Mouse (Mus musculus): Measurements from ENCODE around the gene Mettl2. TPM values are rescaled to one million over a fixed set of nuclear protein-coding genes. Genes with fewer than 3 reads are reported as not detected.

Gene Mettl2
- polyA plus RNA-seq, 1 experiment = 27.1 TPM

- no peak overlapping the region for H3K27ac ChIP-seq (ENCODE audit: insufficient read depth, low read length)
- no peak overlapping the region for H3K4me3 ChIP-seq (ENCODE audit: insufficient read depth, low read length)
- no peak for TF ChIP-seq POLR2A (IDR thresholded peaks at IDR 0.05; ENCODE audit: extremely low read depth, insufficient read depth, low read length)
- TF ChIP-seq CTCF (IDR thresholded peaks at IDR 0.05; ENCODE audit: extremely low read depth, insufficient read depth, low read length) = no peak
- no peaks in the 10 kb centered on the region for H3K4me1 ChIP-seq (ENCODE audit: control insufficient read depth, insufficient read depth, low read length)
Measured at GRCm38 (mm10) chr11:105152017-105152300, 25.7 kb downstream of the Mettl2 start.

- no peak overlapping the region for H3K4me3 ChIP-seq (ENCODE audit: insufficient read depth, low read length)
- no peak overlapping the region for H3K27ac ChIP-seq (ENCODE audit: insufficient read depth, low read length)
- no peaks in the 10 kb centered on the region for H3K4me1 ChIP-seq (ENCODE audit: control insufficient read depth, insufficient read depth, low read length)
- no peak for TF ChIP-seq POLR2A (IDR thresholded peaks at IDR 0.05; ENCODE audit: extremely low read depth, insufficient read depth, low read length)
- TF ChIP-seq CTCF (IDR thresholded peaks at IDR 0.05; ENCODE audit: extremely low read depth, insufficient read depth, low read length) = no peak
Measured at GRCm38 (mm10) chr11:105152357-105152899, 26.2 kb downstream of the Mettl2 start.

GRCm38 (mm10) chr11:105153068-105153833 lies 27.0 kb downstream of the Mettl2 start:
- no peak for TF ChIP-seq CTCF (IDR thresholded peaks at IDR 0.05; ENCODE audit: extremely low read depth, insufficient read depth, low read length)
- no peak for TF ChIP-seq POLR2A (IDR thresholded peaks at IDR 0.05; ENCODE audit: extremely low read depth, insufficient read depth, low read length)
- no peak overlapping the region for H3K27ac ChIP-seq (ENCODE audit: insufficient read depth, low read length)
- H3K4me3 ChIP-seq (ENCODE audit: insufficient read depth, low read length) = no peak overlapping the region
- no peaks in the 10 kb centered on the region for H3K4me1 ChIP-seq (ENCODE audit: control insufficient read depth, insufficient read depth, low read length)

GRCm38 (mm10) chr11:105155915-105156314 lies 29.7 kb downstream of the Mettl2 start:
- TF ChIP-seq POLR2A (IDR thresholded peaks at IDR 0.05; ENCODE audit: extremely low read depth, insufficient read depth, low read length) (no peak), CTCF (IDR thresholded peaks at IDR 0.05; ENCODE audit: extremely low read depth, insufficient read depth, low read length) (no peak)
- Histone ChIP-seq H3K4me3 (ENCODE audit: insufficient read depth, low read length) (no peak overlapping the region), H3K4me1 (ENCODE audit: control insufficient read depth, insufficient read depth, low read length) (no peaks in the 10 kb centered on the region), H3K27ac (ENCODE audit: insufficient read depth, low read length) (no peak overlapping the region)

GRCm38 (mm10) chr11:105156748-105157267 lies 30.6 kb downstream of the Mettl2 start:
- no peak for TF ChIP-seq POLR2A (IDR thresholded peaks at IDR 0.05; ENCODE audit: extremely low read depth, insufficient read depth, low read length)
- no peak for TF ChIP-seq CTCF (IDR thresholded peaks at IDR 0.05; ENCODE audit: extremely low read depth, insufficient read depth, low read length)
- Histone ChIP-seq H3K27ac (ENCODE audit: insufficient read depth, low read length) (no peak overlapping the region), H3K4me1 (ENCODE audit: control insufficient read depth, insufficient read depth, low read length) (no peaks in the 10 kb centered on the region), H3K4me3 (ENCODE audit: insufficient read depth, low read length) (no peak overlapping the region)

- Histone ChIP-seq H3K4me3 (ENCODE audit: insufficient read depth, low read length) (no peak overlapping the region), H3K27ac (ENCODE audit: insufficient read depth, low read length) (no peak overlapping the region), H3K4me1 (ENCODE audit: control insufficient read depth, insufficient read depth, low read length) (no peaks in the 10 kb centered on the region)
- TF ChIP-seq CTCF (IDR thresholded peaks at IDR 0.05; ENCODE audit: extremely low read depth, insufficient read depth, low read length) (no peak), POLR2A (IDR thresholded peaks at IDR 0.05; ENCODE audit: extremely low read depth, insufficient read depth, low read length) (no peak)
Measured at GRCm38 (mm10) chr11:105158047-105158446, 31.8 kb downstream of the Mettl2 start.

- H3K4me1 ChIP-seq (ENCODE audit: control insufficient read depth, insufficient read depth, low read length) = no peaks in the 10 kb centered on the region
- TF ChIP-seq CTCF (IDR thresholded peaks at IDR 0.05; ENCODE audit: extremely low read depth, insufficient read depth, low read length) = no peak
- TF ChIP-seq POLR2A (IDR thresholded peaks at IDR 0.05; ENCODE audit: extremely low read depth, insufficient read depth, low read length) = no peak
- H3K4me3 ChIP-seq (ENCODE audit: insufficient read depth, low read length) = no peak overlapping the region
- no peak overlapping the region for H3K27ac ChIP-seq (ENCODE audit: insufficient read depth, low read length)
Measured at GRCm38 (mm10) chr11:105159673-105160360, 33.6 kb downstream of the Mettl2 start.

GRCm38 (mm10) chr11:105161411-105161810 lies 35.2 kb downstream of the Mettl2 start:
- no peak for TF ChIP-seq POLR2A (IDR thresholded peaks at IDR 0.05; ENCODE audit: extremely low read depth, insufficient read depth, low read length)
- no peak for TF ChIP-seq CTCF (IDR thresholded peaks at IDR 0.05; ENCODE audit: extremely low read depth, insufficient read depth, low read length)
- no peak overlapping the region for H3K27ac ChIP-seq (ENCODE audit: insufficient read depth, low read length)
- no peak overlapping the region for H3K4me3 ChIP-seq (ENCODE audit: insufficient read depth, low read length)
- no peaks in the 10 kb centered on the region for H3K4me1 ChIP-seq (ENCODE audit: control insufficient read depth, insufficient read depth, low read length)

- no peak overlapping the region for H3K27ac ChIP-seq (ENCODE audit: insufficient read depth, low read length)
- TF ChIP-seq POLR2A (IDR thresholded peaks at IDR 0.05; ENCODE audit: extremely low read depth, insufficient read depth, low read length) (no peak), CTCF (IDR thresholded peaks at IDR 0.05; ENCODE audit: extremely low read depth, insufficient read depth, low read length) (no peak)
- no peak overlapping the region for H3K4me3 ChIP-seq (ENCODE audit: insufficient read depth, low read length)
Measured at GRCm38 (mm10) chr11:105164516-105165510, 38.6 kb downstream of the Mettl2 start.

More at GRCm38 (mm10) chr11:105164516-105165510, 38.6 kb downstream of the Mettl2 start:
- H3K4me1 ChIP-seq (ENCODE audit: control insufficient read depth, insufficient read depth, low read length) = no peaks in the 10 kb centered on the region
